Mouse (Mus musculus) heart, embryonic 10.5 days (tissue): Measurements from ENCODE around the gene Zar1l. TPM values are rescaled to one million over a fixed set of nuclear protein-coding genes. Genes with fewer than 3 reads are reported as not detected.

ENCODE experiments used
- DNase-seq: peaks from one replicate; pipeline ENCODE4 v3.0.0-alpha.2; 2017; ENCODE audit warnings: low spot score
- H3K27ac ChIP-seq: fragments of 300-500 bp; sonication (generic); 2 replicates; pipeline ENCODE4 v1.5.1; 2016; ENCODE audit warnings: mild to moderate bottlenecking
- H3K27me3 ChIP-seq: fragments of 300-500 bp; sonication (generic); 2 replicates; pipeline ENCODE4 v1.6.1; 2016; ENCODE audit warnings: mild to moderate bottlenecking; ENCODE audit not compliant: poor library complexity, insufficient read depth, severe bottlenecking
- H3K36me3 ChIP-seq: fragments of 300-500 bp; sonication (generic); 2 replicates; pipeline ENCODE4 v1.6.1; 2016; ENCODE audit warnings: mild to moderate bottlenecking, moderate library complexity
- H3K4me1 ChIP-seq: fragments of 300-500 bp; sonication (generic); 2 replicates; pipeline ENCODE4 v1.6.1; 2016; ENCODE audit warnings: mild to moderate bottlenecking
- H3K4me3 ChIP-seq: fragments of 300-500 bp; sonication (generic); 2 replicates; pipeline ENCODE4 v1.5.1; 2016; ENCODE audit warnings: mild to moderate bottlenecking, moderate library complexity
- H3K9me3 ChIP-seq: fragments of 300-500 bp; sonication (generic); 2 replicates; pipeline ENCODE4 v1.6.1; 2016; ENCODE audit warnings: mild to moderate bottlenecking, moderate library complexity
- WGBS: fragments of 180-500 bp; shearing (Covaris S2); methylation state at CpG from one replicate; pipeline ENCODE4 v1.1.7; 2016; 5-methylcytosine and 5-hydroxymethylcytosine counted together
- polyA plus RNA-seq: library from polyadenylated mRNA; unstranded; fragments of >200 nt; fragmentation: Nextera tagmentation; extraction: Ambion mirVana; gene quantifications from 2 replicates; pipeline ENCODE4 v1.2.1, GENCODE M21; 2016

The Zar1l gene
- polyA plus RNA-seq, 1 experiment from 2014 or later = not detected

GRCm38 (mm10) chr5:150468431-150468830 is 49.5 kb downstream of the Zar1l start:
- Histone ChIP-seq H3K9me3 (no peaks in the 10 kb centered on the region), H3K4me1 (peaks cover 18% of the 10 kb centered on the region; the same call in 1 of the 2 replicates), H3K27ac (peak overlapping the region; percentile 49; the same call in 1 of the 2 replicates), H3K4me3 (no peak overlapping the region), H3K36me3 (peaks cover 44% of the 10 kb centered on the region), H3K27me3 (no peaks in the 10 kb centered on the region)
- WGBS = 54% methylated on average over 6 of the region's 6 CpGs
- no peak for DNase-seq

- Histone ChIP-seq H3K27ac (peak overlapping the region; percentile 62; the same call in 1 of the 2 replicates), H3K27me3 (no peaks in the 10 kb centered on the region), H3K9me3 (no peaks in the 10 kb centered on the region), H3K4me3 (no peak overlapping the region), H3K4me1 (peaks cover 18% of the 10 kb centered on the region; the same call in 1 of the 2 replicates), H3K36me3 (peaks cover 22% of the 10 kb centered on the region)
- WGBS = 58% methylated on average over 12 of the region's 12 CpGs
- DNase-seq = peak; percentile 88
These were observed 51.8 kb downstream of the Zar1l start for GRCm38 (mm10) chr5:150466132-150466531.

GRCm38 (mm10) chr5:150465218-150465617 is 52.7 kb downstream of the Zar1l start:
- WGBS = 86% methylated on average over 6 of the region's 6 CpGs
- Histone ChIP-seq H3K27ac (no peak overlapping the region), H3K9me3 (no peaks in the 10 kb centered on the region), H3K36me3 (peaks cover 22% of the 10 kb centered on the region), H3K27me3 (no peaks in the 10 kb centered on the region), H3K4me1 (peaks cover 18% of the 10 kb centered on the region; the same call in 1 of the 2 replicates), H3K4me3 (no peak overlapping the region)
- DNase-seq = no peak

GRCm38 (mm10) chr5:150464721-150465120 is 53.2 kb downstream of the Zar1l start:
- no peak overlapping the region for H3K27ac ChIP-seq
- 50% methylated on average over 3 of the region's 3 CpGs for WGBS
- peaks cover 24% of the 10 kb centered on the region for H3K36me3 ChIP-seq
- peaks cover 16% of the 10 kb centered on the region; the same call in 1 of the 2 replicates for H3K4me1 ChIP-seq
- H3K27me3 ChIP-seq = no peaks in the 10 kb centered on the region
- no peaks in the 10 kb centered on the region for H3K9me3 ChIP-seq
- DNase-seq = no peak
- H3K4me3 ChIP-seq = no peak overlapping the region

GRCm38 (mm10) chr5:150459801-150460200 is 58.2 kb downstream of the Zar1l start:
- 78% methylated on average over 4 of the region's 4 CpGs for WGBS

GRCm38 (mm10) chr5:150457904-150458739 is 59.8 kb downstream of the Zar1l start:
- H3K4me3 ChIP-seq = no peak overlapping the region
- H3K27ac ChIP-seq = no peak overlapping the region
- no peaks in the 10 kb centered on the region for H3K27me3 ChIP-seq
- H3K9me3 ChIP-seq = no peaks in the 10 kb centered on the region
- H3K4me1 ChIP-seq = no peaks in the 10 kb centered on the region
- 78% methylated on average over 17 of the region's 17 CpGs for WGBS
- peaks cover 68% of the 10 kb centered on the region for H3K36me3 ChIP-seq
- no peak for DNase-seq

More at GRCm38 (mm10) chr5:150459801-150460200, 58.2 kb downstream of the Zar1l start:
- DNase-seq = no peak
- H3K27me3 ChIP-seq = no peaks in the 10 kb centered on the region
- H3K27ac ChIP-seq = no peak overlapping the region
- H3K9me3 ChIP-seq = no peaks in the 10 kb centered on the region
- no peak overlapping the region for H3K4me3 ChIP-seq
- H3K4me1 ChIP-seq = no peaks in the 10 kb centered on the region
- peaks cover 59% of the 10 kb centered on the region for H3K36me3 ChIP-seq

GRCm38 (mm10) chr5:150457165-150457903 is 60.6 kb downstream of the Zar1l start:
- Histone ChIP-seq H3K4me1 (no peaks in the 10 kb centered on the region), H3K27me3 (no peaks in the 10 kb centered on the region), H3K4me3 (no peak overlapping the region), H3K27ac (no peak overlapping the region), H3K9me3 (peaks cover 1% of the 10 kb centered on the region), H3K36me3 (peaks cover 76% of the 10 kb centered on the region)
- no peak for DNase-seq
- WGBS = 91% methylated on average over 17 of the region's 17 CpGs

Other genes starting within 250 kb of the Zar1l start
- gene Brca2, start 4.5 kb upstream of the Zar1l start, polyA plus RNA-seq = 27.8 and 27.9 TPM in 2 replicates
- gene N4bp2l1, start 79.0 kb upstream of the Zar1l start, polyA plus RNA-seq = 2.0 and 2.2 TPM in 2 replicates
- gene N4bp2l2, start 148.0 kb upstream of the Zar1l start, polyA plus RNA-seq = 37.5 and 39.8 TPM in 2 replicates
- 25.1 and 26.8 TPM in 2 replicates for gene Pds5b, start 155.6 kb upstream of the Zar1l start, polyA plus RNA-seq